Comparison of ENCODE assay signal across 31 mouse cellular contexts in genomic region chr4:58003501-58003900, GRCm38 (mm10). TPM values are rescaled to one million over a fixed set of nuclear protein-coding genes. Genes with fewer than 3 reads are reported as not detected.
"Had no signal": no experiment of that assay in that cellular context is flagged by ENCODE, and none has a peak within 500 bp of the region (broad histone marks: within the 10 kb centered on the region; RNA-seq: fewer than 3 reads in every experiment).

No protein-coding gene starts in this region.

- H3K4me2 ChIP-seq: liver, embryonic 12.5 days; liver, embryonic 15.5 days; lung, embryonic 15.5 days; midbrain, embryonic 11.5 days had no signal

- H3K4me3 ChIP-seq: layer of hippocampus, adult 2 months; left cerebral cortex, adult 2 months; liver, embryonic 12.5 days; liver, embryonic 15.5 days; lung, embryonic 15.5 days had no signal

- H3K9ac ChIP-seq: liver, embryonic 12.5 days; liver, embryonic 15.5 days; lung, embryonic 15.5 days had no signal

- H3K9me3 ChIP-seq: liver, embryonic 12.5 days; liver, embryonic 15.5 days; lung, embryonic 15.5 days had no signal

- DNase-seq: kidney, adult 11 months; kidney, postnatal 14 days; kidney, postnatal 4 days; layer of hippocampus, postnatal 36 days; lung, adult 18-20 months; lung, postnatal 10 days; lung, postnatal 4 days; midbrain, embryonic 14.5 days; thymus, adult 2 months; thymus, postnatal 14 days; thymus, postnatal 4 days had no signal

- H3K27ac ChIP-seq: layer of hippocampus, adult 2 months; left cerebral cortex, adult 2 months; liver, embryonic 12.5 days; liver, embryonic 15.5 days; lung, embryonic 15.5 days; stomach, postnatal 0 days had no signal

- H3K27me3 ChIP-seq: liver, embryonic 12.5 days; liver, embryonic 15.5 days; lung, embryonic 15.5 days had no signal

- ATAC-seq: inflammation-experienced regulatory T-cells, adult 6 months; liver, embryonic 12.5 days had no signal

- H3K36me3 ChIP-seq: liver, embryonic 12.5 days; liver, embryonic 15.5 days; lung, embryonic 15.5 days had no signal

- H3K4me1 ChIP-seq: liver, embryonic 12.5 days; liver, embryonic 15.5 days; lung, embryonic 15.5 days had no signal

RNA-seq across cellular contexts. Expression of gene Txndc8, which starts 5.4 kb away (rescaled TPM):
- total RNA-seq: layer of hippocampus, adult 2 months; layer of hippocampus, postnatal 10 days; layer of hippocampus, postnatal 36 days; left cerebral cortex, adult 2 months; left cerebral cortex, postnatal 10 days; left cerebral cortex, postnatal 36 days; megakaryocyte progenitor cell, adult 5-6 weeks; megakaryocyte-erythroid progenitor cell, adult 5-6 weeks; midbrain, postnatal 0 days had no signal
- polyA plus RNA-seq: inflammation-experienced regulatory T-cells, adult 6 months; kidney, embryonic 16.5 days; limb, embryonic 11.5 days; limb, embryonic 14.5 days; liver, embryonic 12.5 days; liver, embryonic 15.5 days; lung, embryonic 15.5 days; midbrain, embryonic 11.5 days; midbrain, embryonic 14.5 days; midbrain, postnatal 0 days; neural tube, embryonic 11.5 days; neural tube, embryonic 14.5 days; stomach, embryonic 14.5 days; stomach, postnatal 0 days; thymus, adult 2 months had no signal
